Mouse (Mus musculus) midbrain, embryonic 16.5 days (tissue): ENCODE data around the gene 1700018F24Rik. TPM values are rescaled to one million over a fixed set of nuclear protein-coding genes. Genes with fewer than 3 reads are reported as not detected.
"Not testable (repeated sequence)": the region's sequence is repeated elsewhere in the genome, so short reads cannot be mapped to it uniquely, and the experiment has no call there.

ENCODE experiments used
- ATAC-seq: fragments of 200-750 bp; cut with Nextera tagmentation; 2 replicates; pipeline ENCODE4 v1.8.0; 2017; ENCODE audit warnings: moderate TSS enrichment
- H3K27ac ChIP-seq: fragments of 300-500 bp; sonication (generic); 2 replicates; pipeline ENCODE4 v1.5.1; 2014; ENCODE audit warnings: mild to moderate bottlenecking, low read length, mixed read lengths
- H3K27me3 ChIP-seq: fragments of 300-500 bp; sonication (generic); 2 replicates; pipeline ENCODE4 v1.6.1; 2014; ENCODE audit warnings: low read depth, low read length, mixed read lengths; ENCODE audit not compliant: control insufficient read depth, insufficient read depth
- H3K36me3 ChIP-seq: fragments of 300-500 bp; sonication (generic); 2 replicates; pipeline ENCODE4 v1.6.1; 2014; ENCODE audit warnings: mild to moderate bottlenecking, low read length, moderate library complexity, mixed read lengths; ENCODE audit not compliant: control insufficient read depth, insufficient read depth
- H3K4me1 ChIP-seq: fragments of 300-500 bp; sonication (generic); 2 replicates; pipeline ENCODE4 v1.6.1; 2014; ENCODE audit warnings: mild to moderate bottlenecking, low read length, mixed read lengths; ENCODE audit not compliant: control insufficient read depth, insufficient read depth
- H3K4me2 ChIP-seq: fragments of 300-500 bp; sonication (generic); 2 replicates; pipeline ENCODE4 v1.6.1; 2014; ENCODE audit warnings: mild to moderate bottlenecking, low read length, mixed read lengths
- H3K4me3 ChIP-seq: fragments of 300-500 bp; sonication (generic); 2 replicates; pipeline ENCODE4 v1.5.1; 2014; ENCODE audit warnings: low read depth, mild to moderate bottlenecking, low read length, moderate library complexity, mixed read lengths
- H3K9ac ChIP-seq: fragments of 300-500 bp; sonication (generic); 2 replicates; pipeline ENCODE4 v1.6.1; 2014; ENCODE audit warnings: low read depth, low read length, mixed read lengths
- H3K9me3 ChIP-seq: fragments of 300-500 bp; sonication (generic); replicated peaks from 2 replicates; pipeline ENCODE4 v1.6.1; 2014; ENCODE audit warnings: mild to moderate bottlenecking, low read length, mixed read lengths; ENCODE audit not compliant: control insufficient read depth, poor library complexity, severe bottlenecking
- WGBS: fragments of 180-500 bp; shearing (Covaris S2); extraction: QIAGEN DNeasy Blood & Tissue Kit; methylation state at CpG from one replicate; pipeline ENCODE4 v1.1.7; 2014; 5-methylcytosine and 5-hydroxymethylcytosine counted together
- polyA plus RNA-seq: library from polyadenylated mRNA; unstranded; fragments of >200 nt; fragmentation: Nextera tagmentation; extraction: Ambion mirVana; gene quantifications from 2 replicates; pipeline ENCODE4 v1.2.1, GENCODE M21; 2015

The 1700018F24Rik gene
- polyA plus RNA-seq, 1 experiment from 2014 or later = not detected

DNA sequence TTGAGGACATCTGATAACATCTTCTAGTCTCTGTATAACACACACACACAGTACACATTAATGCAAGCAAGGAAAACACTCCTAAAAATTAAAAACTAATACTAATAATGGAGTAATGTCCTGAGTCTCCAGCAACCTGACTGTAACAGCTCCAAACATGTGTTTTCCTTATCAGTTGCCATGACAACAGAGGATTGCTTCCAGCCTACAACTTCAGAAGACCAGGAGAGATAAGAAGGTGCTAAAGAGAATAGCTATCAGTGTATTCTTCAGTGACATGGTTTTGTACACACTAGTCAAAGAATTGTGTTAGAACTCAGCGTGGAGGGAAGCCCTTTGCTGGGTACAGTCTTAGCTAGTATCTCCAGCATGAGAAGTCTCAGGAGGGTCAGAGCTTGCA lies 22.1 kb upstream of the 1700018F24Rik start:
- H3K9me3 ChIP-seq, H3K36me3 ChIP-seq, H3K4me3 ChIP-seq, H3K4me1 ChIP-seq, H3K27me3 ChIP-seq, ATAC-seq, H3K4me2 ChIP-seq, H3K9ac ChIP-seq, H3K27ac ChIP-seq: not testable (repeated sequence)
- 67% methylated on average over 1 of the region's 1 CpGs for WGBS

DNA sequence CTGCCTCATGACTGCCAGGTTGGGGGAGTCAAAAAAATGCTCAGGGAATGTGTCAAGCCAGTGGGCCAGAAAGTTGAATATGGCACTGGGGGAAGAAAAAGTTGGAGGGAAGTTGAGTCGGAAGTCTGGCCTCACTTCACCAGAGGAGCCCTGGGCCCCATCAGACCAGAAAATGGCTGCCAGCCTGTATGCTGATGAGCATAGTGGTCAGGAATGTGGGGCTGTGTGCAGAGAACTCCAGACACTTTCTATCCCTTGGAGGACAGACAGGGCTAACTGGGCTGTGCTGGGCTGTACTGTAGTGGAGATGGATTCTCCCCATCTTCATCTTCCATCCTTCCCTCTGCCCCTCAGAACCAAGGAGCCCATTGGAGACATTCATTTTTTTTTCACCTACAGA lies 12.3 kb upstream of the 1700018F24Rik start:
- H3K36me3 ChIP-seq, H3K4me3 ChIP-seq, H3K4me1 ChIP-seq, H3K9me3 ChIP-seq, H3K27me3 ChIP-seq, H3K9ac ChIP-seq, H3K4me2 ChIP-seq, H3K27ac ChIP-seq, ATAC-seq: not testable (repeated sequence)
- WGBS = 94% methylated on average over 1 of the region's 1 CpGs

DNA sequence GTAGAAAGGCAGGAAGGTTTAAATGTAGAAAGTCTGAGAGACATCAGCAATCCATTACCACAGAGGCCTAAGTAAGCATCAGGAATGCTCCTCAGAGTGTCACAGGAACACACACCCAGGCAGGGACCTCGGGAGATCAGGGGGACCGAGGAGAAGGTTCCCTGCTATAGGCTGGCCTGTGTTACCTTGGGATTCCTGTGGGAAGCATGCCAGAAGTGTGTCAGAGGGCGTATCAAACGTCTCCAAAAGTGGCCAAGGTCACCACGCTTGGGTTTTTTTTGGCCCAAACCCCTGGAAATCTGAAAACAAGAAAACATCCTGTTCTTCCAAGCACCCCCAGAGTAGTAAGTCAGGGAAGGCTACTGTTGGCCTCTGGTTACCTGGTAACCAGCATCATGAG lies 10.4 kb upstream of the 1700018F24Rik start, which contains the start of gene Gm4871:
Gene Gm4871, minus strand, starts transcription at position 364 of the 400 bp plus-strand sequence.
- not testable (repeated sequence) for H3K9me3 ChIP-seq, H3K27me3 ChIP-seq, ATAC-seq, H3K27ac ChIP-seq, H3K4me3 ChIP-seq, H3K9ac ChIP-seq, H3K36me3 ChIP-seq, H3K4me1 ChIP-seq, H3K4me2 ChIP-seq
- WGBS = 78% methylated on average over 5 of the region's 5 CpGs

DNA sequence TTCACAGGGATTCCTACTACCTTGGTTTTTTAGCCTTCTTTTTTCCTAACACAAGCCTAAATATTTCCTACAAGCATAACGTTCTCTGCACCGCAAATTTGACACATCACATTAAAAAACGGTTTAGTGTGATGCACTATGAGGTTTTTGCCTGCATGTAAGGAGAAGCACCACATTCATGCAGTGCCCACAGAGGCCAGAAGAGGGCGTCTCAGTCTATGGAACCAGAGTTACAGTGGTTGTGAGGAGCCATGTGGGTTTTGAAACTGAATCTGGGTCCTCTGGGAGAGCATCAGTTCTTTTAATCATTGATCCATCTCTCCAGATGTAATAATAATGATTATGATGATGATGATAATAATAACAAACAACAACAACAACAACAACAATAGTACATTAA lies 1.2 kb upstream of the 1700018F24Rik start:
- H3K27me3 ChIP-seq = no peaks in the 10 kb centered on the region
- H3K36me3 ChIP-seq = no peaks in the 10 kb centered on the region
- WGBS = 48% methylated on average over 4 of the region's 4 CpGs
- H3K9ac ChIP-seq = no peak overlapping the region
- H3K4me1 ChIP-seq = no peaks in the 10 kb centered on the region
- no peaks in the 10 kb centered on the region for H3K9me3 ChIP-seq
- H3K4me2 ChIP-seq = no peak overlapping the region
- no peak overlapping the region for H3K27ac ChIP-seq
- H3K4me3 ChIP-seq = no peak overlapping the region
- ATAC-seq = no peak

DNA sequence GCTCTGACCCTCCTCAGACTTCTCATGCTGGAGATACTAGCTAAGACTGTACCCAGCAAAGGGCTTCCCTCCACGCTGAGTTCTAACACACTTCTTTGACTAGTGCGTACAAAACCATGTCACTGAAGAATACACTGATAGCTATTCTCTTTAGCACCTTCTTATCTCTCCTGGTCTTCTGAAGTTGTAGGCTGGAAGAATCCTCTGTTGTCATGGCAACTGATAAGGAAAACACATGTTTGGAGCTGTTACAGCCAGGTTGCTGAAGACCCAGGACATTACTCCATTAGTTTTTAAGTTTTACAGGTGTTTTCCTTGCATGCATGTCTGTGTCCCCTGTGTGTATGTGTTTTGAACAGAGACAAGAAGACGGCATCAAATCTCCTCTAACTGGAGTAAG lies 11.4 kb downstream of the 1700018F24Rik start:
- not testable (repeated sequence) for H3K9ac ChIP-seq, H3K27ac ChIP-seq, ATAC-seq, H3K27me3 ChIP-seq, H3K4me1 ChIP-seq, H3K4me3 ChIP-seq, H3K9me3 ChIP-seq, H3K4me2 ChIP-seq, H3K36me3 ChIP-seq
- WGBS = 87% methylated on average over 3 of the region's 3 CpGs

DNA sequence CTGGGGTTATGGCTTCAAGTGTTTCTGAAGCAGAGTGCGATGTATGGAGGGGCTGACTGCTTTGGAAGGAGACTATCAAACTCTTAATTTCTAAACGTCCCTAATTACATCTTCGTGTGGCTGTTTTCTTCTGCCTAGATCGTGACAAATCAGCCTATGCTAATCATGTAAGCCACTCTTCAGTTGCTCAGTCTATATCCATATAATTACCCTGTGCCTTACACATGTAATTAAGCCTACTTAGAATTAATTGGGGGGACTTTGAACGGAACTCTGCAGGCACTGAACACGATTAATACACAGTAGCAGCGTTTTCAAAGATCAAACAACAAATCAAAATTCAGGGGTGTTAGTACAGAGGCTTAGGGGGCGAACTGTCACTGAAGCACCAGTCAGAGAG lies 15.1 kb downstream of the 1700018F24Rik start:
- H3K4me3 ChIP-seq = no peak overlapping the region
- no peak overlapping the region for H3K27ac ChIP-seq
- WGBS = 67% methylated on average over 8 of the region's 8 CpGs
- no peaks in the 10 kb centered on the region for H3K9me3 ChIP-seq
- H3K4me2 ChIP-seq = no peak overlapping the region
- H3K4me1 ChIP-seq = no peaks in the 10 kb centered on the region
- ATAC-seq = no peak
- no peaks in the 10 kb centered on the region for H3K36me3 ChIP-seq
- no peaks in the 10 kb centered on the region for H3K27me3 ChIP-seq
- H3K9ac ChIP-seq = no peak overlapping the region

DNA sequence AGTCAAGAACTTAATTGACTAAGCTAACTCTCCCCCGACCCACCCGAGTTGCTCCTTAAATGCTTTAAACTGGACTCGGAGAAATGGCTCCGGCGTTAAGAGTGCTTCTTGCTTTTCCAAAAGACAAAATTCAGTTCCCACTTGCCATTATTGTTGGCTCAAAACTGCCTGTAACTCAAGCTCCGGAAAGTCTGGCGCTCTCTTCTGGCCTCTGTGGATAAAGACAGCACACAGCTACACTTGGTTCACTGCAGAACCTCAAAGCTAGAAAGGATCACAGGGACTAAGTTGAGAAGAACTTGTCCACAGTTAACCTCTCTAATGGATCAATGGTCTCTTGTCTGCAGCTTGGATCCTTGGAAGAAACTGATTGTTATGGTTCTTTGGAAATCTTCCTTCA lies 15.9 kb downstream of the 1700018F24Rik start:
- ATAC-seq = no peak
- Histone ChIP-seq H3K4me3 (no peak overlapping the region), H3K9me3 (no peaks in the 10 kb centered on the region), H3K4me1 (no peaks in the 10 kb centered on the region), H3K4me2 (no peak overlapping the region), H3K27ac (no peak overlapping the region), H3K9ac (no peak overlapping the region), H3K27me3 (no peaks in the 10 kb centered on the region), H3K36me3 (no peaks in the 10 kb centered on the region)
- 93% methylated on average over 7 of the region's 7 CpGs for WGBS

DNA sequence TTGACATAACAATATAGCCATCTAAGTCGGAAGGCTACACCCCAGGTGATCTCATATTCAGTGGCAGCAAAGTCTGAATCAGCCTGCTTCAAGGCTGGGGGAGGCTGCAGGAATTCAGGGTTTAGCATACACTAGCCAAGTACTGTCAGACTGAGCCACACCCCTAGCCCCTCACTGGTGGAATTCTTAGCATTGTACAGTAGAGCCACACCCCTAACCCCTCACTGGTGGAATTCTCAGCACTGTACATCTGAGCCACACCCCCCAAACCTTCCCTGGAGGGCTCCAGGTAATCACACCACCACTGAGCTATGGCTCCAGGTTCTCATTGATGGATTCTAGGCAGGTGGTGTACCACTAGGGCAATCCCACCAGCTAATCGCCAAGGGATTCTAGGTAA lies 16.7 kb downstream of the 1700018F24Rik start:
- no peak for ATAC-seq
- 82% methylated on average over 2 of the region's 2 CpGs for WGBS
- no peak overlapping the region for H3K4me3 ChIP-seq
- no peaks in the 10 kb centered on the region for H3K27me3 ChIP-seq
- no peak overlapping the region for H3K9ac ChIP-seq
- no peaks in the 10 kb centered on the region for H3K9me3 ChIP-seq
- H3K4me1 ChIP-seq = no peaks in the 10 kb centered on the region
- H3K27ac ChIP-seq = no peak overlapping the region
- H3K4me2 ChIP-seq = no peak overlapping the region
- H3K36me3 ChIP-seq = no peaks in the 10 kb centered on the region

DNA sequence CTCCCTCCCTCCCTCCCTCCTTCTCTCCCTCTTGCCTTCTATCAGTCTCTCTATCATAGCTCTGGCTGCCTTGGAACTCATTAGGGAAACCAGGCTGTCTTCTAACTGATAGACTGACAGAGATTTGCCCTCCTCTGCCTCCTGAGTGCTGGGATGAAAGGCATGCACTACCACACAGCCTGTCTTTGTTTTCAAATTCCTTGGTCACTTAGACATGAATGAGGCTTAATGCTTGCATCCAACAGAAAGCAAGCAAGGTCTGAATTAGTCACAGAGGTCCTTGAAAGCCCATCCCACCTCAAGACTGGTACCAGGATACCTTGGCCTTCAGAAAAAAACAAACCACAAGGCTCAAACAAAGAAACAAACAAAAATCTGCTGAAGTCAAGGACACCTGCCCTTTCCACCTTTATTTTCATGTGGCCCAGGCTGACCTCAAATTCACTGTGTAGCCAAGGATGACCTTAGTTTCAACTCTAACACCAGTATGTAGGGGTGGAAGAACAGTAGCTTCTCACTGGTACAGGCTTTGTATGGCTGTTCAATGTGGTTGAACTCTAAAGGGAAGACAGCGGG lies 22.1 kb downstream of the 1700018F24Rik start:
- H3K27me3 ChIP-seq = no peaks in the 10 kb centered on the region
- no peak overlapping the region for H3K4me2 ChIP-seq
- H3K36me3 ChIP-seq = no peaks in the 10 kb centered on the region
- H3K4me1 ChIP-seq = no peaks in the 10 kb centered on the region
- 94% methylated on average over 1 of the region's 1 CpGs for WGBS
- no peak overlapping the region for H3K4me3 ChIP-seq
- no peak overlapping the region for H3K27ac ChIP-seq
- no peak for ATAC-seq
- no peak overlapping the region for H3K9ac ChIP-seq
- no peaks in the 10 kb centered on the region for H3K9me3 ChIP-seq
